Mouse (Mus musculus) layer of hippocampus, adult 2 months (tissue): ENCODE data around the gene S100a14. TPM values are rescaled to one million over a fixed set of nuclear protein-coding genes. Genes with fewer than 3 reads are reported as not detected.
A peak's percentile ranks its signal among the peaks of the same experiment; 100 is the strongest.

ENCODE experiments used
- DNase-seq, 2 experiments: peaks; one replicate each; pipeline ENCODE4 v3.0.0; 2022; ENCODE audit warnings: low spot score in 2 of 2
- H3K27ac ChIP-seq: fragments of 200-600 bp; 2 replicates; pipeline ENCODE4 v1.8.1; 2022
- H3K4me3 ChIP-seq: fragments of 200-600 bp; 2 replicates; pipeline ENCODE4 v1.8.1; 2022; ENCODE audit warnings: mild to moderate bottlenecking
- CTCF ChIP-seq: fragments of 200-600 bp; conservative IDR thresholded peaks from 2 replicates; pipeline ENCODE4 v1.8.1; 2022; ENCODE audit warnings: antibody characterized with exemption, mild to moderate bottlenecking, moderate library complexity
- total RNA-seq, 2 experiments: library from RNA; stranded (reverse); gene quantifications; 2 replicates each; pipeline ENCODE4 v1.2.3; 2021

The S100a14 gene
- total RNA-seq, 2 experiments from 2014 or later: 0.49 to 0.95 TPM

DNA sequence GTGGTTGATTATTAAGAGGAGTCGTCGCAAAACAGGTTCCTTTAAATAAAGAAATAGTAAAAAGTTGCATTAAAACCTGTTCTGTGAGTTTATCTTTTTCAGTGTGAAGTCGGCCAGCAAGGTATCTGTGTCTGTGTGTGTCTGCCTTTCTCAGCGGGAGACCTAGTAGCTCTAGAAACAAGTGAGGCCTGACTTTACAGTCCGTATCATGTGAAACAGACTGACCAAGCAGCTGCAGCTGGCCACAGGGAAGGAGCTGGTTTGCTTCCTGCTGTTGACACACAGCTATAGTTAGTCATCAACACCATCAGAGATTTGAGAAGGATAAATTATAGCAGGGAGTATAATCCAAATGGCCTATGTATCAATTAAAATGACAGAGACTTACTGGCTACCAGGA, 5.1 kb downstream of the S100a14 start:
- no peak for DNase-seq
- Histone ChIP-seq H3K27ac (no peak overlapping the region), H3K4me3 (no peak overlapping the region)
- no peak for TF ChIP-seq CTCF

DNA sequence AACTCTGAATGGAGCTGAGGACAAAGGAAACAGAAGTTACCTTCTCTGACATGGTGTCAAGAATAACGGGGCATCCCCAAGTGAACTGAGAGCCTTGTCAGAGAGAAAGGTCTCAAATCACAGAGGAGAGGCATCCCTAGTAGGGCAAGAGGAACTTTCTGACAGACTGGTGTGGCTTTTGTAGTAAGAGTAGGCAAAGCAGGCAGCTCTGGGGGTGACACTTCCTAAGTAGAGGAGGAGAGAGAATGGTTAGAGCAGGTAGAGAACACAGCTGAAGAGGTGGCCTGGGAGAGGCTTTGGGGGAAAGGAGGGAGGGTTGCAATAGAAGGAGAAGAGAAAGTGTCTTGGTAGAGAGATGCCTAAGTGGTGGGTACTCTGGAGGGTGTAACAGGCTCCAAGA, 8.8 kb downstream of the S100a14 start:
- no peak overlapping the region for H3K27ac ChIP-seq
- no peak for TF ChIP-seq CTCF

DNA sequence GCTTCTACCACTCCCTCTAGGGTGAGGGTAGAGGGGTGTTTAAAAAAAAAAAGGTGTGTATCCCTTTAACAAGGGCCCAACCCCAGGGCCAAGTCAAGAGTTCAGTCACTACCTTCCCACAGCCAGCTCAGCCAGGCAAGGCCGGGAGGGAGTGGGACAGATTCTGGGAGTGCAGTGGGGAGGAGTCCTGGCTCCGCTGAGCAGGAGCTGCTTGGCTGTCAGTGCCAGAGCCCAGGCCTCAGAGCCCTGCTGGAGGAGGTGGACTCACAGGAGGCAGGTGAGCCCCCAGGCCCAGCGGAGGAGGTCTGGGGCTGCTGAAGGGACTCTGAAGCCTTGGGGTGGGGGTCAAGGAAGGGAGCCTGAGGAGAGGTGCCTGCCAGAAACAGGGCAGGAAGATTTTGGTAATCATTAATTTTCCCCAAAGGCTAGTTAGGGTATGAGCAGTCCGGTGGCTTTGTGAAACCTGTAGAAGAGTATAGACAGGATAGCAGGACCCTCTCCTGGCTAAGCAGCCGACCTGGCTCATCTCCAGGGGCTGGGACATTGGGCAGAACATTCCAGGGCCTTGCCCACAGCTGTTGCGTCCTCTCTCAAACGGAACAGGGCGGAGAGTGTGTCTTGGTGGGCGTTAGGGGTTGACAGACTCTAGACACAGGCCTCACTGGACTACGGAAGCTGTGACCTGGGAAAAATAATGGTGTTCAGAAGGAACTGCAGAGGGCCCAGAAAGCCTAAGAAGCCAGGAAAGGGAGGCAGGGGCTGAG, 10.7 kb downstream of the S100a14 start, which contains the start of gene S100a16:
S100a16 (plus strand) TSS at position 114 of the 764 bp plus-strand sequence.
- H3K4me3 ChIP-seq: peak within 1 kb of the TSS; percentile 52
- no peak for TF ChIP-seq CTCF
- peak; percentile 54 to 61 for DNase-seq
- H3K27ac ChIP-seq: peak within 1 kb of the TSS; percentile 92

More for the DNA sequence above, 8.8 kb downstream of the S100a14 start:
- DNase-seq: no peak
- no peak overlapping the region for H3K4me3 ChIP-seq

DNA sequence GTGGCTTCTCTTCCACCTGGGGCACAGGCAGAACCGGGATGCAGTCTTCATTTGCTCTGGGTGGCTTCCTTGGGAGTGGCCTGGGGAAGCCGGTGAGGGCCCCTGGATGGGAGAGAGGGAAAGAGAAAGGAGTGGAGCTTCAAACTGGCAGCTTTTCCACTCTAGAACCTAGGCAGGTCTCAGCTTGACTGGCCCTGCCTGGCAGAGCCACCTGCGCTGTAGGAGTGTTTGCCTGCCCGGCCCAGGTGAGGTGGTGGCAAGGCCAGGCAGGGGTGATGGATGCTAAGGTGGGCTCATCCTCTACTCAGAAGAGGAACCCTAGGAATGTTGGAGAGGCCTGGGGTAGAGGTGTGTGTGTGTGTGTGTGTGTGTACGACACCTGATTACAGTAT, 11.2 kb downstream of the S100a14 start:
- Histone ChIP-seq H3K4me3 (peak overlapping the region; percentile 52), H3K27ac (peak overlapping the region; percentile 92)
- no peak for DNase-seq
- TF ChIP-seq CTCF: no peak

DNA sequence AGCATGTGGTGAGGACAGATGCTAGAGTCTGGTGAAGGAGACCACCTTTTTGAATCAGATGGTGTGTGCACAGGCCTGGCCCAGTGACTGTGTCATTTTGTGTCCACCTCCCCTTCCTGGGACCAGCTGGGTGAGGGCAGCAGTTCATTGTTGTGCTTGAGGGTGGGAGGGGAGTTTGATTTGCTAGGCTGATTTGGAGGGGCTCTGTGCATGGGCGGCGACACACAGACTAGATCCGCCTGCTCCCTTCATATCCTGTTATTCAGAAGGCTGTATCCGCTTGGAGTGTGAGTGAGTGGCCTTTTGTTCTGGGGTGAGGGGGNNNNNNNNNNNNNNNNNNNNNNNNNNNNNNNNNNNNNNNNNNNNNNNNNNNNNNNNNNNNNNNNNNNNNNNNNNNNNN, 14.2 kb downstream of the S100a14 start:
- no peak for TF ChIP-seq CTCF
- DNase-seq: peak; percentile 25 to 61
- Histone ChIP-seq H3K4me3 (peak overlapping the region; percentile 45), H3K27ac (peak overlapping the region; percentile 93)

DNA sequence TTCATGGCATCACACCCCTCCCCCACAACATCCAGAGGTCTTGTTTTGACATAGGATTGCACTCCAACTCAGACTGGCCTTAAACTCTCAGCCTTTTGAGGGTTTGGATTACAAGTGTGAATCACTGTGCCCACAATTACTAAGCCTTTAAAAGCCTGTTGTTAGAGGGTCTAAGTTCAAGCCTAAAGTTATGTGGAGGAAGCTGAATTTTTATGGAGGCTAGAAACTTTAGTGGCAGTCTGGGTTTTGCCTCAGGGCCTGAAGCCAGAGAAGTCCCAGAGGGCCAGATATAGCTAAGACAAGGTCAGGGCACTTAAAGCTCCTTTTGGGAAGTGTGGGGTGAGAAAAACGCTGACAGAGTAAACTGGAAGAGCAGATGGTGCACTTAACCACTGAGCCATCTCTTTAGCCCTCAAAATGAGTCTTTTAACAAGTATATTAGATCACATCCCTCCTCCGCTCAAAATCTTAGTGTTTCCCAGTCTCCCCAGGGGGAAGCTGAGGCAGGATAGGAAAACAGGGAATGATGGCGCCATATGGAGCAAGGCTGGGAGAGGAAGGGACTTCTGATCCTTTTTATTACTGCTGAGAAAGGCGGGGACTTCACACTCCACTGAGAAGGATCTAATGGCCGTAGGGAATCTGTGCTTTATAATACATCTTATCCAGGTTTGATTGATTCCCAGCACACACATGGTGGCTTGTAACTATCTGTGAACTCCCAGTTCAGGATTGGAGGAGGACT, 23.2 kb downstream of the S100a14 start:
- no peak for DNase-seq
- no peak overlapping the region for H3K4me3 ChIP-seq

DNA sequence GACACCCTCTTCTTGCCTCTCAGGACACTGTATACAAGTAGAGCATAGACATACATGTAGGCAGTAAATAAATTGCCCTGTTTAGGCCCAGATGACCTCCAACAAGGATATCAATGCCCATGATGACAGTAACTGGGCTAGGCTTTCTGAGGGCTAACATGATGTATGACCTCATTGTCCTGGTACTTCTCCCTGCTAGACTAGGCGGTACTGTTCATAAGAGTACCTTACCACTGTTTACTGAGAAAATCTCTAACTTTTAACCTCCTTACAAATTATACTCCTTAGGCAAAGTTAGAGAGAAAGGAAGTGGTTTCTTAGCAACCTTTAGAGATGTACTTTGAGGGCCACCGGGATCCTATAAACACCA, 23.8 kb downstream of the S100a14 start:
- no peak for TF ChIP-seq CTCF
- no peak overlapping the region for H3K27ac ChIP-seq
- DNase-seq: no peak
- H3K4me3 ChIP-seq: no peak overlapping the region

More for the DNA sequence above, 23.2 kb downstream of the S100a14 start:
- TF ChIP-seq CTCF: no peak
- no peak overlapping the region for H3K27ac ChIP-seq

DNA sequence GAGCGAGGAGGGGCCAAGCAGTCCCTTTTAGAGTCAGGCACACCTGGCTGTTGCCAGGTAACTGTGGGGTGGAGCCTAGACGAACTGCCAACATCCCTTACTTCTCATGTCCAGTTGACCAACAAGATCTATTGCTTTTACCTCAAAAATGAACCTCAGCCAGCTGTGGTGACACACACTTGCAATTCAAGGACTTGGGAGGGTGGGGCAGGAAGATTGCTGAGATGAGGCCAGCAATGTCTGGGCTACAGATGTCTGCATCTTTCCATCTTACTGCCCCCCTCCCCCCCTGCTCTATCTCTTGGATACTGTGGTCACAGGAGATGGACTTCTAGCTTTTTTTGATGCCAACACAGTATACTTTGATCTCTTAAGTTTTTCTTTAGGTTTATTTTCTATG, 25.6 kb downstream of the S100a14 start:
- DNase-seq: no peak
- Histone ChIP-seq H3K4me3 (no peak overlapping the region), H3K27ac (no peak overlapping the region)
- TF ChIP-seq CTCF: no peak

DNA sequence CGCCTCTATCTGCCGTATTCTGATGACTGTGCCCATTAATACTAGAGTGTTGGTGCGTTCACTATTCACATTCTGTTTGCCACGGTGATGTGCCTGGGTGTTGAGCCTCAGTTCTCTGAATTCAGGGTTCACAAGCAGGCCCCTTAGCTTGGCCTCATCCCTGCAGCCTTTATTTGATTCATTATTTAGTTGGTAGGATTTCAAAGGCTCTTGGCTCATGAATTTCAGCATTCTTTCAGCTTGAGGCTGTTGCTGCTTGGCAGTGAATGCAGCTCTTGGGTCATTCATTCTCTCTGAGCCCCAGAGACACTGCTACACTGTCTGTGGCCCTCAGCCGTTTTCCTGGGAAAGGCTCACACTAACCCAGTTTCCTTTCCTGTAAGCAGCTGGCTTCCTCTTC, 29.3 kb downstream of the S100a14 start:
- peak; percentile 38 to 78 for DNase-seq
- Histone ChIP-seq H3K4me3 (no peak overlapping the region), H3K27ac (peak overlapping the region; percentile 86)
- no peak for TF ChIP-seq CTCF

DNA sequence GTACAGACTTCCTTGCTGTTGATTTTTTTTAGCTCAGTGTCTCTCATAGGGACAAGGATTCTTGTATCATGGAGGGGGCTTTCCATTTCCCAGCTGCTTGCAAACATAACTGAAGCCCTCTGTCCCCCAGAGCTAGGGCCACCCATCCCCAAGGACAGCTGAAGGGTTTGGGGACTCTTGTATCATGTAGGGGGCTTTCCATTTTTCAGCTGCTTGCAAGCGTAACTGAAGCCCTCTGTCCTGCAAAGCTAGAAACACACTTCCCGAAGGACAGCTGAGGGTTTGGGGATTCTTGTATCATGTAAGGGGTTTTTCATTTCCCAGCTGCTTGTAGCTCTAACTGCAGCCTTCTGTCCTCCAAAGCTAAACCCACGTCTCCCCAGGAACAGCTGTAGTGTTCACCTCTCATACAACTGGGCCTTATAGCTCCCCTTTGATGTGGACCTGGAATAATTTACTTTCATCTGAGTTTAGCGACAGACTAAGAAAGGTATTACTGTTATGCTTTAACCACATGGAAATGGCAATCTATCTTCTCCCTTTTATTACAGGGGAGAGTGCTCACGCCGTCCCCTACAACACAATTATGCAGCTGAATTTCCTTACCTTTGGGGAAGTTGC, 33.5 kb downstream of the S100a14 start, which contains the start of gene S100a3:
S100a3 (plus strand) TSS at position 571 of the 621 bp plus-strand sequence.
- Histone ChIP-seq H3K4me3 (no peak within 1 kb of the TSS), H3K27ac (no peak within 1 kb of the TSS)
- DNase-seq: no peak
- TF ChIP-seq CTCF: no peak

DNA sequence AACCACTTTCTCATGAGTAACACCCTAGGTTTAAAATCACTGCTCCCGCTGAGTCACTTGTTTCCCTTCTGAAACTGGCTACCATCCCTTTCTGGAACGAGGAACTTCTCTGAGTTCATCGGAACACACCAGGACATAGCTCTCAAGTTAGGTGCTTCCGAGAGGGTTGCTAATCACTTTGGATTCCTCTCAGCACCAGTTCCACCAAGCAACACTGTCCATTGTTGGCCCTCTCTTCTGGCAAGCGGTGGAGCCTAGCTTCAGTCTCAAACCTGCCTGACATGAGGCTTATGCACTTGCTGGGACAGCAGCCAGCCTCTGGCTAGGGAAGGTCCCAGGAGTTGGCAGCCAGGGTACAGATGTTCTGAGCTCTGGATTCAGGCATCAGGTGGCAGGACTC, 48.0 kb downstream of the S100a14 start:
- H3K4me3 ChIP-seq: no peak overlapping the region
- DNase-seq: no peak
- TF ChIP-seq CTCF: no peak
- H3K27ac ChIP-seq: no peak overlapping the region

DNA sequence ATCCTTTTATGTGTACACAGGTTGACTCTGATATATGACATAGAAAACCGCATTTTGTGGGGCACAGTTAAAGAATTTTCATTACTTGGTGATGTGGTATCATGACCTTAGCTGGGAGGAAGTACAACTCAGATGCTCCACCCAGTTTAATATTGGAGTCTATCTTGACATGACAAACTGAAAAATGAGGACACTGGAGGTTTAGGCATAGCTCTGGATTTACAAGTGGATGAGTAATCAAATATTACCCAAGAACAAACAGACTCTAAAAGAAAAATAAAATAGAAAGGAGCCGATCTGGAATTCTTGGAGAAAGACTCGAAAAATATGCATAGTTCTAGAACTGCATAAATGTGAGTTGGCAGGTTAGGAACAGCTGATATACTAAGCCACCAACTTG, 48.7 kb downstream of the S100a14 start:
- no peak for TF ChIP-seq CTCF
- no peak overlapping the region for H3K27ac ChIP-seq
- no peak for DNase-seq
- H3K4me3 ChIP-seq: no peak overlapping the region

DNA sequence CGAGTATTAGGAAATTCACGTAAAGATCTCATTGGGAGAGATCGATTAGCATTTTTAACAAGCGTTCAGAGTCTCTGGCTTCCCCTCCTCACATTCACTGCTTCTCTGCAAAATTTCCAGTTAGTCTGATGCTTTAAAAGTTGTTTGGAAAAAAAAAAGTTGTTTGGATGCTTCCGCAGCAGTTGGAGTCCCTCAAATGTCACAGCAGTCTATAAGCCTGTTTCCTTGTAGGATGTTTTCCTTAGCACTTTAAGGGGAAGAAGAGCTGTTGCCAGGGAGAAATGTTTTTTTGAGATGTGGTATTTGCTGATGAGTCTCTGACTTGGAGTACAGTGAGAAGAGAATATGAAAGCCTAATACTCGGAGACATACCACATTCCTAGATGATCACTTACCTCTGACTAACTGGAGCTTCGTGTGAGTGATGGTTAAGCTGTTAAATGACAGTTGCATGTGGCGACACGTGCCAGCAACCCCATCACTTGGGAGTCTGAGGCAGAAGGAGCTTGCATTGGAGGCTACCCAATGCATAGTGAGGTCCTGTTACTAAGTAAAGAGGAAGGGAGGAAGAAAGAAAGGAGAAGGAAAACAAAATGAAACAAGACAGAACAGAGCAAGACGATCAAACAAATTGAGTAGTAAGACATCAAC, 49.8 kb downstream of the S100a14 start:
- no peak for TF ChIP-seq CTCF
- Histone ChIP-seq H3K27ac (no peak overlapping the region), H3K4me3 (no peak overlapping the region)
- DNase-seq: no peak

Other genes with a start within 250 kb of the S100a14 start
- gene Gatad2b, start 233.7 kb upstream of the S100a14 start, total RNA-seq: 100 to 1,000 TPM; 107 to 108 TPM
- 10 to 100 TPM; 15.0 to 17.2 TPM for gene Slc27a3, start 136.9 kb upstream of the S100a14 start, total RNA-seq
- gene Ints3, start 93.2 kb upstream of the S100a14 start, total RNA-seq: 10 to 100 TPM; 74.1 to 75.4 TPM
- gene Npr1, start 61.0 kb upstream of the S100a14 start, total RNA-seq: 1 to 10 TPM; 6.5 to 7.4 TPM
- 10 to 100 TPM; 85.4 to 88.0 TPM for gene Ilf2, start 50.7 kb upstream of the S100a14 start, total RNA-seq
- 10 to 100 TPM; 53.4 to 54.5 TPM for gene Snapin, start 35.8 kb upstream of the S100a14 start, total RNA-seq
- 100 to 1,000 TPM; 152 to 153 TPM for gene Chtop, start 17.4 kb upstream of the S100a14 start, total RNA-seq
- 10 to 100 TPM; 89.9 to 92.1 TPM for gene S100a1, start 12.5 kb upstream of the S100a14 start, total RNA-seq
- gene S100a13, start 12.4 kb upstream of the S100a14 start, total RNA-seq: 10 to 100 TPM; 20.2 to 20.6 TPM
- 10 to 100 TPM; 79.0 to 82.8 TPM for gene S100a16, start 10.4 kb downstream of the S100a14 start, total RNA-seq
- gene S100a3, start 33.7 kb downstream of the S100a14 start, total RNA-seq: under 1 TPM; 0.64 to 0.79 TPM
- not detected for gene S100a2, start 63.4 kb downstream of the S100a14 start, total RNA-seq
- not detected for gene Gm42674, start 75.0 kb downstream of the S100a14 start, total RNA-seq
- 1 to 10 TPM; 3.4 to 5.7 TPM for gene S100a4, start 76.9 kb downstream of the S100a14 start, total RNA-seq
- gene S100a5, start 81.7 kb downstream of the S100a14 start, total RNA-seq: not detected
- 10 to 100 TPM; 18.4 to 21.8 TPM for gene S100a6, start 86.0 kb downstream of the S100a14 start, total RNA-seq
- gene S100a7a, start 127.2 kb downstream of the S100a14 start, total RNA-seq: under 1 TPM; 0.37 to 0.67 TPM
- not detected for gene S100a8, start 142.1 kb downstream of the S100a14 start, total RNA-seq
- not detected for gene S100a9, start 168.9 kb downstream of the S100a14 start, total RNA-seq
- gene Pglyrp4, start 200.1 kb downstream of the S100a14 start, total RNA-seq: not detected